Mouse (Mus musculus) liver, embryonic 16.5 days (tissue): ENCODE measurements around the gene Hcn4. TPM values are rescaled to one million over a fixed set of nuclear protein-coding genes. Genes with fewer than 3 reads are reported as not detected.
A peak's percentile ranks its signal among the peaks of the same experiment; 100 is the strongest.

ENCODE experiments used
- ATAC-seq: fragments of 200-750 bp; cut with Nextera tagmentation; 2 replicates; pipeline ENCODE4 v1.8.0; 2017; ENCODE audit warnings: low read depth, mild to moderate bottlenecking, moderate number of reproducible peaks, moderate library complexity
- H3K27ac ChIP-seq: fragments of 300-500 bp; sonication (generic); 2 replicates; pipeline ENCODE4 v1.5.1; 2014; ENCODE audit warnings: mild to moderate bottlenecking, low read length
- H3K27me3 ChIP-seq: fragments of 300-500 bp; sonication (generic); 2 replicates; pipeline ENCODE4 v1.6.1; 2014; ENCODE audit warnings: low read depth, low read length, mixed read lengths; ENCODE audit not compliant: control insufficient read depth, insufficient read depth
- H3K36me3 ChIP-seq: fragments of 300-500 bp; sonication (generic); 2 replicates; pipeline ENCODE4 v1.6.1; 2014; ENCODE audit warnings: mild to moderate bottlenecking; ENCODE audit not compliant: control insufficient read depth, insufficient read depth
- H3K4me1 ChIP-seq: fragments of 300-500 bp; sonication (generic); 2 replicates; pipeline ENCODE4 v1.6.1; 2014; ENCODE audit warnings: low read depth, low read length, mixed read lengths; ENCODE audit not compliant: control insufficient read depth
- H3K4me2 ChIP-seq: fragments of 300-500 bp; sonication (generic); 2 replicates; pipeline ENCODE4 v1.6.1; 2014; ENCODE audit warnings: low read depth, low read length, mixed read lengths
- H3K4me3 ChIP-seq: fragments of 300-500 bp; sonication (generic); 2 replicates; pipeline ENCODE4 v1.5.1; 2014; ENCODE audit warnings: low read depth, mild to moderate bottlenecking, low read length
- H3K9ac ChIP-seq: fragments of 300-500 bp; sonication (generic); 2 replicates; pipeline ENCODE4 v1.6.1; 2014; ENCODE audit warnings: low read depth, low read length
- H3K9me3 ChIP-seq: fragments of 300-500 bp; sonication (generic); replicated peaks from 2 replicates; pipeline ENCODE4 v1.6.1; 2016; ENCODE audit warnings: low read length; ENCODE audit not compliant: control insufficient read depth
- WGBS: fragments of 180-500 bp; shearing (Covaris S2); extraction: QIAGEN DNeasy Blood & Tissue Kit; methylation state at CpG from one replicate; pipeline ENCODE4 v1.1.7; 2014; ENCODE audit not compliant: insufficient replicate concordance; 5-methylcytosine and 5-hydroxymethylcytosine counted together
- polyA plus RNA-seq: library from polyadenylated mRNA; unstranded; fragments of >200 nt; fragmentation: Nextera tagmentation; extraction: Ambion mirVana; gene quantifications from 2 replicates; pipeline ENCODE4 v1.2.1, GENCODE M21; 2015

The Hcn4 gene
- polyA plus RNA-seq, result 0.01 TPM in 1 of 2 replicates, not detected in the other

- no peak within 1 kb of the TSS for H3K9ac ChIP-seq
- H3K4me3 ChIP-seq, result peak within 1 kb of the TSS; percentile 49
- peak within 1 kb of the TSS; percentile 63 for H3K4me2 ChIP-seq
- ATAC-seq, result no peak
- H3K27ac ChIP-seq, result no peak within 1 kb of the TSS
- no peaks in the 10 kb centered on the region for H3K36me3 ChIP-seq
- H3K27me3 ChIP-seq, result peaks cover 59% of the 10 kb centered on the region
- no peaks in the 10 kb centered on the region for H3K9me3 ChIP-seq
- 1% methylated on average over 77 of the region's 95 CpGs for WGBS
- H3K4me1 ChIP-seq, result no peaks in the 10 kb centered on the region
Measured at GRCm38 (mm10) chr9:58823139-58823917, at the start of gene Hcn4. TSS of gene Hcn4 (plus strand) at chr9:58823412.

- H3K27me3 ChIP-seq, result no peaks in the 10 kb centered on the region
- 32% methylated on average over 3 of the region's 3 CpGs for WGBS
- no peak overlapping the region for H3K9ac ChIP-seq
- no peaks in the 10 kb centered on the region for H3K4me1 ChIP-seq
- no peak for ATAC-seq
- no peak overlapping the region for H3K27ac ChIP-seq
- H3K36me3 ChIP-seq, result no peaks in the 10 kb centered on the region
- H3K4me3 ChIP-seq, result no peak overlapping the region
- no peaks in the 10 kb centered on the region for H3K9me3 ChIP-seq
- H3K4me2 ChIP-seq, result no peak overlapping the region
Measured at GRCm38 (mm10) chr9:58774761-58775160, 48.5 kb upstream of the Hcn4 start.

GRCm38 (mm10) chr9:58775363-58775762 is 47.8 kb upstream of the Hcn4 start:
- 11% methylated on average over 2 of the region's 2 CpGs for WGBS

GRCm38 (mm10) chr9:58789476-58789875 is 33.7 kb upstream of the Hcn4 start:
- Histone ChIP-seq H3K9ac (no peak overlapping the region), H3K4me1 (no peaks in the 10 kb centered on the region), H3K36me3 (no peaks in the 10 kb centered on the region), H3K27ac (no peak overlapping the region), H3K27me3 (no peaks in the 10 kb centered on the region), H3K9me3 (no peaks in the 10 kb centered on the region), H3K4me2 (no peak overlapping the region), H3K4me3 (no peak overlapping the region)
- WGBS, result 60% methylated on average over 3 of the region's 3 CpGs
- no peak for ATAC-seq

More at GRCm38 (mm10) chr9:58775363-58775762, 47.8 kb upstream of the Hcn4 start:
- Histone ChIP-seq H3K4me1 (no peaks in the 10 kb centered on the region), H3K4me3 (no peak overlapping the region), H3K4me2 (no peak overlapping the region), H3K9me3 (no peaks in the 10 kb centered on the region), H3K9ac (no peak overlapping the region), H3K27me3 (no peaks in the 10 kb centered on the region), H3K36me3 (no peaks in the 10 kb centered on the region), H3K27ac (no peak overlapping the region)
- ATAC-seq, result no peak

GRCm38 (mm10) chr9:58798155-58798554 is 25.1 kb upstream of the Hcn4 start:
- H3K4me2 ChIP-seq, result no peak overlapping the region
- no peaks in the 10 kb centered on the region for H3K4me1 ChIP-seq
- no peak overlapping the region for H3K27ac ChIP-seq
- no peak for ATAC-seq
- H3K9me3 ChIP-seq, result no peaks in the 10 kb centered on the region
- no peaks in the 10 kb centered on the region for H3K36me3 ChIP-seq
- 61% methylated on average over 7 of the region's 7 CpGs for WGBS
- no peaks in the 10 kb centered on the region for H3K27me3 ChIP-seq
- no peak overlapping the region for H3K9ac ChIP-seq
- H3K4me3 ChIP-seq, result no peak overlapping the region

- H3K4me1 ChIP-seq, result no peaks in the 10 kb centered on the region
- no peak for ATAC-seq
Measured at GRCm38 (mm10) chr9:58801441-58801840, 21.8 kb upstream of the Hcn4 start.

GRCm38 (mm10) chr9:58802294-58802693 is 20.9 kb upstream of the Hcn4 start:
- H3K9me3 ChIP-seq, result no peaks in the 10 kb centered on the region
- no peak for ATAC-seq
- no peak overlapping the region for H3K9ac ChIP-seq
- no peak overlapping the region for H3K4me3 ChIP-seq
- no peaks in the 10 kb centered on the region for H3K36me3 ChIP-seq
- H3K4me2 ChIP-seq, result no peak overlapping the region
- H3K27me3 ChIP-seq, result no peaks in the 10 kb centered on the region; the same call in 1 of the 2 replicates
- no peaks in the 10 kb centered on the region for H3K4me1 ChIP-seq
- 21% methylated on average over 4 of the region's 4 CpGs for WGBS
- no peak overlapping the region for H3K27ac ChIP-seq

More at GRCm38 (mm10) chr9:58801441-58801840, 21.8 kb upstream of the Hcn4 start:
- Histone ChIP-seq H3K9me3 (no peaks in the 10 kb centered on the region), H3K4me2 (no peak overlapping the region), H3K4me3 (no peak overlapping the region), H3K27me3 (no peaks in the 10 kb centered on the region; the same call in 1 of the 2 replicates), H3K36me3 (no peaks in the 10 kb centered on the region), H3K9ac (no peak overlapping the region), H3K27ac (no peak overlapping the region)
- 39% methylated on average over 2 of the region's 2 CpGs for WGBS

GRCm38 (mm10) chr9:58802802-58803201 is 20.4 kb upstream of the Hcn4 start:
- Histone ChIP-seq H3K9ac (no peak overlapping the region), H3K27ac (no peak overlapping the region), H3K4me2 (no peak overlapping the region), H3K27me3 (no peaks in the 10 kb centered on the region; the same call in 1 of the 2 replicates), H3K9me3 (no peaks in the 10 kb centered on the region), H3K4me3 (no peak overlapping the region), H3K4me1 (no peaks in the 10 kb centered on the region), H3K36me3 (no peaks in the 10 kb centered on the region)
- 44% methylated on average over 5 of the region's 5 CpGs for WGBS
- no peak for ATAC-seq

- H3K27me3 ChIP-seq, result no peaks in the 10 kb centered on the region; the same call in 1 of the 2 replicates
- 9% methylated on average over 15 of the region's 15 CpGs for WGBS
- H3K36me3 ChIP-seq, result no peaks in the 10 kb centered on the region
- no peak overlapping the region for H3K4me3 ChIP-seq
- H3K9ac ChIP-seq, result no peak overlapping the region
- H3K4me1 ChIP-seq, result no peaks in the 10 kb centered on the region
- H3K9me3 ChIP-seq, result no peaks in the 10 kb centered on the region
- peak overlapping the region; percentile 29; the same call in 1 of the 2 replicates for H3K4me2 ChIP-seq
- no peak for ATAC-seq
- no peak overlapping the region for H3K27ac ChIP-seq
Measured at GRCm38 (mm10) chr9:58805601-58806318, 17.5 kb upstream of the Hcn4 start.
